Mouse (Mus musculus) embryo, embryonic 11.5 days (tissue): ENCODE data around the gene Gm28374.

ENCODE experiments used
- DNase-seq: peaks from one replicate; pipeline ENCODE4 v3.0.0-alpha.2; 2012; ENCODE audit warnings: low read depth, low spot score

Gene Gm28374

DNA sequence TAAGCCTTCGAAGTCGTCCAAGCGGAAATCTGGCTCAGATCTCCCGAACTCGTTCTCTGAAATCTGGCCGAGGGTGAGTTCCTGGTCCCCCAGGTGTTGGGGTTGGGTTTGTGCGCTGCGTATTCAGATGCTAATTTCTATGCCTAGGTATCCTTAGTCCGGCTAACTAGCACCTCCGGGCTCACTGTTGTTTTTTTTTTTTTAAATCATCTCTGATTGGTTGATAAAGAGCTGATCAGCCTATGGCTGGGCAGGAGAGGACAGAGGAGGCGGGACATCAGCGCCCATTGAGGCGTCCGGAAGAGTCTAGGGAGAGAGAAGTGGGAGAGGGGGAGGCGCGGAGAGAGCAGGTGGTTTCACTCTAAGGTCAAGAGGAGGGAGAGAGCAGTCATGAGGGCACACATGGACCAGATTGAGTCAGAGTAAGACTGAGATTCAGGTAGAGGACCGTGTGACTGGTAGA is 3.4 kb upstream of the Gm28374 start:
- DNase-seq = peak; percentile 55

- peak; percentile 98 for DNase-seq
Observed at GRCm38 (mm10) chr19:6084478-6085248, 2.6 kb upstream of the Gm28374 start, which contains the start of the genes Zfpl1 and Cdca5. Gene Zfpl1 (minus strand): TSS chr19:6084956. Gene Cdca5 (plus strand): TSS chr19:6084983.

GRCm38 (mm10) chr19:6079983-6080480 is 2.0 kb downstream of the Gm28374 start, which contains the start of gene Tmem262:
Gene Tmem262 (plus strand): TSS chr19:6080033.
- no peak for DNase-seq

GRCm38 (mm10) chr19:6076564-6077393 is 5.3 kb downstream of the Gm28374 start, which contains the start of gene Vps51:
Gene Vps51 (minus strand): TSS chr19:6077231.
- DNase-seq = peak; percentile 81

GRCm38 (mm10) chr19:6073889-6074288 is 8.2 kb downstream of the Gm28374 start:
- no peak for DNase-seq

GRCm38 (mm10) chr19:6071261-6071660 is 10.8 kb downstream of the Gm28374 start:
- no peak for DNase-seq

DNA sequence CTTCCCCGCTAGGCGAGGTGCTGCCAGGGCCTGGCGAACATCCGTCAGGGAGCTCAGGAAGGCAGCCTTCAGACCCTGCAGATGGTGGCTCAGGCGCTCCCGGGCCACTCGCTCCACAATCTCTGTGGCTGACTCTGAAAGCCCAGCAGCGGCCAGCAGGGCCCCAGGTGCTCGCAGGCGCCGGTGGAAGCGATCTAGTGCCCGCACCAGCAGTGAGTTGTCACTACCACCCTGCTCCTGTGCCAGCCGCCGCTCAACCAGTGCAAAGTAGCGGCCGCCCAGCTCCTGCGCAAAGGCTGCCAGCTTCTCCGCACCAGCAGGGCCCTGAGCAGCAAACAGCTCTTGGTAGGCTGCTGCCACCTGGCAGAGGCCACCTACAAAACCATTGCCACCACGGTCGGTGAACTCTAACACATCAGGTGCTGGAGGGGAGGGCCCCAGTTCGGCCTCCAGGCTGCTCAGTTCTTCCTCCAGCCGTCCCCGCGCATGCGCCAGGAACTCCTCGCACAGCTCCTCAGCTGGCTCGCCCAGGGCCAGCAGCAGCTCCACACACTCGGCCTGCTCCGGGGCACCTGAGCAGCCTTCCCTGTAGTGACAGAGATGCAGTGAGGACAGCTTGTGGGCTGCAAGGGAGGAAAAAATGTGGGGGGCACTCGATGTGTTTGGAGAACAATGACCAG is 11.3 kb downstream of the Gm28374 start:
- no peak for DNase-seq

DNA sequence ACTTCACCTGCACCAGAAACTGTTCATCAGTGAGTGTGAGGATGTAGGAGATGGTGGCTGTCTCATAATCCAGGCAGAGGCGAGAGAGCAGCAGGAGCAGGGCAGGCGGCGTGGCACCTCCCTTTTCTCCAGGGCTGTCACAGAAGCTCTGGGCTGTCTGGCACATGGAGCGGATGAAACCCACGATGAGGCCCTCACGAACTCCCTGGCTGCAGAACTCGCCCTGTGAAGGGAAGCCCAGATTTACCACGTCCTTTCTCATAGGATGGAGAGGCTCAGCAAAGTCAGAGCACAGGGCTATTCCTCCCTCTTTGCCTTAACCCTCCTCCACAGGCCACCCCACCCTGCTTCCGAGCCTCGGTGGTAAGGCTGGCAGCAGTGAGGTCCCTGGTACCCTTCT is 12.2 kb downstream of the Gm28374 start:
- DNase-seq = no peak

GRCm38 (mm10) chr19:6068951-6069350 is 13.1 kb downstream of the Gm28374 start:
- no peak for DNase-seq

DNA sequence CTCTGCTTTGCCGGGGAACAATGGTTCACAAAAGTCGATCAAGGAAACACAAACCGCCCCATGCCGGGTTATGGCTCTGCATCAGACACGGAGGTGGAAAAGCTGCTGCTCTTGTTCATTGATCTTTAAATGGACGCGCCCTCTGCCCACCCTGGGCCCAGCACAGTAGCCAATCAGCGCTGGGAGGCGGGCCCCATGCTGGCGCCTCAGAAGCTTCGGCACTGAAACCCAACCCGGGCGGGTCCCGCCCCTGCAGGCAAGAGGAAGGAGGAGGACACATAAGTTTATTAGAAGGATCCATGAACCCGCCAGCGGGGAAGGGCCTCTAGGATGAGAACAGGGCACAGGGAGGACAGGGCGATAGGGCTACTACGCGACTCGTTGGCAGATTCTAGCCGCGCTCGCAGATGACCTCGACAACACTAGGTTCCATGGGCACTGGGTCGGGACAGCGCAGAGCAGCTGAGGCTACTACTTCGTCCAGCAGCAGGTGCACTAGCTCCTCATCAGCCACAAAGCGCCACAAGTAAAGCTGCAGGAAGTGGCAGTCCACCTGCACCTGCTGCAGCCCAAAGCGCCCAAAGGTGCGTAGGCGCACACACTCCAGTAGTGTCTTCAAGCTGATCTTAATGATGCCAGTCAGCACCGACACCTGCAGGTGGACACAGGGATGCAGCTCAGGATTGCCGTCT is 14.2 kb downstream of the Gm28374 start, which contains the start of gene Tm7sf2:
Gene Tm7sf2 (minus strand): TSS at position 650 of the 692 bp plus-strand sequence.
- peak; percentile 85 for DNase-seq

GRCm38 (mm10) chr19:6067011-6067723 is 14.9 kb downstream of the Gm28374 start:
- no peak for DNase-seq

- DNase-seq = no peak
Observed at GRCm38 (mm10) chr19:6066571-6066970, 15.5 kb downstream of the Gm28374 start.

- no peak for DNase-seq
Observed at GRCm38 (mm10) chr19:6063081-6063480, 19.0 kb downstream of the Gm28374 start.

GRCm38 (mm10) chr19:6062418-6062817 is 19.6 kb downstream of the Gm28374 start:
- DNase-seq = no peak

DNA sequence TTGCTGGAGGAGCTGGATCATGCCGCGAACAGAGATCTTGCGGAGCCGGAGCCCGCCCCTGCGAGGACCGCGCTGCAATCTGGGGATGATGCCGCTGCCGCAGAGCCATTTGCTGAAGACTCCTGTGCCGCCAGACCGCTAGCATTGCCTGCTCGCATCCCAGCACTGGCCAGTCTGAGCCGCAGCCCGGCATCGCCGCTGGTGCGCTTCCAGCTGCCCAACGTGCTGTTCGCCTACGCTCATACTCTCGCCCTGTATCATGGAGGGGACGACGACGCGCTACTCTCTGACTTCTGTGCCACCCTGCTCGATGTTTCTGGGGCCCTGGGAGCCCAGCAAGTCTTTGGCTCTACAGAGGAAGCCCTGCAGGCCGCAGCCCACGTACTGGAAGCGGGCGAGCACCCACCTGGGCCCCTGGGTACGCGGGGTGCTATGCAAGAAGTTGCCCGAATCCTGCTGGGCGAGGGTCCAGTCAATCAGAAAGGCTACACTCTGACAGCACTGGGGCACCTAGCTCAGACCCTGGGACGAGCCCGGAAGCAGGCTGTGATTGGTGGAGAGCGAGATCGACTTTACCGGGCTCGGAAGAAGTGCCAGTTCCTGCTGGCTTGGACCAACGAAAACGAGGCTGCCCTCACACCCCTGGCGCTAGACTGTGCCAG is 20.3 kb downstream of the Gm28374 start:
- no peak for DNase-seq

GRCm38 (mm10) chr19:6061021-6061533 is 21.0 kb downstream of the Gm28374 start, which contains the start of gene Znhit2:
Gene Znhit2 (plus strand): TSS chr19:6061192.
- peak; percentile 89 for DNase-seq

GRCm38 (mm10) chr19:6058966-6059365 is 23.1 kb downstream of the Gm28374 start:
- no peak for DNase-seq

- no peak for DNase-seq
Observed at GRCm38 (mm10) chr19:6058513-6058912, 23.5 kb downstream of the Gm28374 start.
